Mouse (Mus musculus): ENCODE measurements at regions not wholly inside any gene's neighbourhood (a gene's known extent, or its start where the extent isn't known, plus 50 kb on each side); places are given as distances from the start of the nearest gene placed in this dataset.

DNA sequence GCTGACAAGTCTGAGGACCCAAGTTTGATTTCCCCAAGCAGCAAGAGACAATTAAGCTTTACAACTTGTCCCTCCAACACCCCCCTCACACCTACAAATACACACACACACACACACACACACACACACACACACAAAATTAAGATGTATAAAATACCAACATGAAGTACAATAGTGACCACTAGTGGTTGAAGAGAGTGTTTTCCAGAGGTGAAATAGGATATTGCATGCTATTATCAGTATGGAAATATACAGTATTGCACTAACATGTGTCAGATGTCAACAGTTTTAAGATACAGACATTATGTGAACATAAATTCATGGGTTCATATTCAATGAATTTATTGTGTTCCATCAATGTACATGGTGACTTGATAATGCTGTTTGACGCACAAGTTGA is 685.7 kb upstream of the Cdh6 start:
- DNase-seq (ENCODE audit: low spot score in 2 of 2): peak; percentile 1 to 5

- no peak for DNase-seq (ENCODE audit: low spot score in 2 of 2)
Measured at GRCm38 (mm10) chr15:13854095-13854836, 680.8 kb upstream of the Cdh6 start.

Data from right cerebral cortex, adult 2 months (tissue).